Mouse (Mus musculus) spleen, adult 2 months (tissue): ENCODE results near the gene Ankdd1b. TPM values are rescaled to one million over a fixed set of nuclear protein-coding genes. Genes with fewer than 3 reads are reported as not detected.

Source experiments
- DNase-seq, 2 experiments: peaks; one replicate each; pipeline versions ENCODE4 v3.0.0 to v3.0.0-alpha.2; 2012 to 2021; ENCODE audit warnings: low spot score in 2 of 2, low read depth in 1 of 2
- H3K27ac ChIP-seq: fragments of 200-500 bp; 2 replicates; pipeline ENCODE4 v1.5.1; 2012; ENCODE audit warnings: low read length, inconsistent platforms; ENCODE audit not compliant: insufficient read depth
- H3K27me3 ChIP-seq: fragments of 200-500 bp; 2 replicates; pipeline ENCODE4 v1.6.1; 2012; ENCODE audit warnings: mild to moderate bottlenecking, moderate library complexity, low read length, inconsistent platforms; ENCODE audit not compliant: control insufficient read depth, insufficient read depth
- H3K36me3 ChIP-seq: fragments of 200-500 bp; 2 replicates; pipeline ENCODE4 v1.6.1; 2012; ENCODE audit warnings: mild to moderate bottlenecking, low read length, inconsistent platforms; ENCODE audit not compliant: control insufficient read depth, insufficient read depth
- H3K4me1 ChIP-seq: fragments of 200-500 bp; 2 replicates; pipeline ENCODE4 v1.6.1; 2011; ENCODE audit warnings: inconsistent platforms; ENCODE audit not compliant: control insufficient read depth, insufficient read depth, insufficient read length
- H3K4me3 ChIP-seq: fragments of 200-500 bp; 2 replicates; pipeline ENCODE4 v1.5.1; 2011; ENCODE audit warnings: mild to moderate bottlenecking, inconsistent platforms; ENCODE audit not compliant: insufficient read depth, insufficient read length; ENCODE audit errors: extremely low read depth
- CTCF ChIP-seq: fragments of 200-500 bp; IDR thresholded peaks from 2 replicates; pipeline ENCODE4 v1.5.1; 2011; ENCODE audit warnings: mild to moderate bottlenecking, inconsistent platforms; ENCODE audit not compliant: insufficient read depth, insufficient read length, insufficient replicate concordance; ENCODE audit errors: extremely low read depth
- POLR2A ChIP-seq: fragments of 200-500 bp; IDR thresholded peaks from 2 replicates; pipeline ENCODE4 v1.6.1; 2011; ENCODE audit warnings: low read depth, low read length, inconsistent platforms
- WGBS: fragments of 180-500 bp; shearing (Covaris S2); methylation state at CpG from one replicate; pipeline ENCODE4 v1.1.7; 2018; 5-methylcytosine and 5-hydroxymethylcytosine counted together
- polyA plus RNA-seq: library from polyadenylated mRNA; depleted of rRNA; stranded (reverse); fragments of >200 nt; gene quantifications from 2 replicates; pipeline ENCODE4 v1.2.3, GENCODE M21; 2012

The Ankdd1b gene
- polyA plus RNA-seq, 1 experiment = not detected

GRCm38 (mm10) chr13:96507541-96507940 is 36.5 kb upstream of the Ankdd1b start:
- Histone ChIP-seq H3K27me3 (no peaks in the 10 kb centered on the region), H3K36me3 (peaks cover 1% of the 10 kb centered on the region; the same call in 1 of the 2 replicates), H3K4me3 (no peak overlapping the region), H3K27ac (no peak overlapping the region), H3K4me1 (peaks cover 8% of the 10 kb centered on the region; the same call in 1 of the 2 replicates)
- TF ChIP-seq CTCF (no peak), POLR2A (no peak)
- no peak for DNase-seq
- WGBS = 94% methylated on average over 4 of the region's 4 CpGs

GRCm38 (mm10) chr13:96506313-96506712 is 35.3 kb upstream of the Ankdd1b start:
- 30% methylated on average over 6 of the region's 6 CpGs for WGBS
- H3K4me1 ChIP-seq = peaks cover 4% of the 10 kb centered on the region; the same call in 1 of the 2 replicates
- no peaks in the 10 kb centered on the region for H3K27me3 ChIP-seq
- no peak for TF ChIP-seq POLR2A
- no peak overlapping the region for H3K27ac ChIP-seq
- peaks cover 1% of the 10 kb centered on the region; the same call in 1 of the 2 replicates for H3K36me3 ChIP-seq
- H3K4me3 ChIP-seq = no peak overlapping the region
- DNase-seq = no peak

GRCm38 (mm10) chr13:96505661-96506060 is 34.7 kb upstream of the Ankdd1b start:
- Histone ChIP-seq H3K27me3 (no peaks in the 10 kb centered on the region), H3K4me3 (no peak overlapping the region), H3K4me1 (peaks cover 4% of the 10 kb centered on the region; the same call in 1 of the 2 replicates), H3K27ac (no peak overlapping the region), H3K36me3 (peaks cover 4% of the 10 kb centered on the region)
- 88% methylated on average over 4 of the region's 4 CpGs for WGBS
- no peak for DNase-seq
- TF ChIP-seq POLR2A (no peak), CTCF (no peak)

- Histone ChIP-seq H3K4me3 (no peak overlapping the region), H3K27ac (no peak overlapping the region), H3K27me3 (no peaks in the 10 kb centered on the region), H3K36me3 (peaks cover 9% of the 10 kb centered on the region), H3K4me1 (no peaks in the 10 kb centered on the region)
- TF ChIP-seq POLR2A (no peak), CTCF (no peak)
- WGBS = 92% methylated on average over 2 of the region's 2 CpGs
- no peak for DNase-seq
Observed at GRCm38 (mm10) chr13:96499891-96500290, 28.9 kb upstream of the Ankdd1b start.

- DNase-seq = no peak
- Histone ChIP-seq H3K27me3 (no peaks in the 10 kb centered on the region), H3K36me3 (peaks cover 7% of the 10 kb centered on the region; the same call in 1 of the 2 replicates), H3K4me3 (no peak overlapping the region), H3K27ac (no peak overlapping the region), H3K4me1 (no peaks in the 10 kb centered on the region)
- TF ChIP-seq CTCF = no peak
- no peak for TF ChIP-seq POLR2A
- WGBS = 24% methylated on average over 8 of the region's 8 CpGs
Observed at GRCm38 (mm10) chr13:96496630-96497029, 25.6 kb upstream of the Ankdd1b start.

GRCm38 (mm10) chr13:96490433-96490832 is 19.4 kb upstream of the Ankdd1b start, which contains the start of gene Gm17622:
Gene Gm17622, plus strand, starts transcription at chr13:96490733.
- WGBS = 95% methylated on average over 3 of the region's 3 CpGs
- Histone ChIP-seq H3K27me3 (no peaks in the 10 kb centered on the region), H3K4me3 (no peak within 1 kb of the TSS), H3K4me1 (no peaks in the 10 kb centered on the region), H3K36me3 (peaks cover 7% of the 10 kb centered on the region), H3K27ac (no peak within 1 kb of the TSS)
- no peak for TF ChIP-seq CTCF
- no peak for TF ChIP-seq POLR2A
- DNase-seq = no peak

GRCm38 (mm10) chr13:96487968-96488367 is 17.0 kb upstream of the Ankdd1b start:
- DNase-seq = no peak
- no peak for TF ChIP-seq CTCF
- TF ChIP-seq POLR2A = no peak
- Histone ChIP-seq H3K4me1 (no peaks in the 10 kb centered on the region), H3K36me3 (peaks cover 9% of the 10 kb centered on the region), H3K4me3 (no peak overlapping the region), H3K27me3 (no peaks in the 10 kb centered on the region), H3K27ac (no peak overlapping the region)
- 93% methylated on average over 6 of the region's 6 CpGs for WGBS
